Mouse (Mus musculus) C2C12 (cell line): Measurements from ENCODE around the gene Fam71f1. TPM values are rescaled to one million over a fixed set of nuclear protein-coding genes. Genes with fewer than 3 reads are reported as not detected.
A peak's percentile ranks its signal among the peaks of the same experiment; 100 is the strongest.
"Not testable (repeated sequence)": the region's sequence is repeated elsewhere in the genome, so short reads cannot be mapped to it uniquely, and the experiment has no call there.

ENCODE experiments used
- H3K27me3 ChIP-seq: one replicate; pipeline ENCODE4 v1.6.1; 2011; ENCODE audit not compliant: control insufficient read depth, insufficient read depth, insufficient read length
- H3K36me3 ChIP-seq: one replicate; pipeline ENCODE4 v1.6.1; 2011; ENCODE audit not compliant: control insufficient read depth, insufficient read depth
- H3K4me3 ChIP-seq: one replicate; pipeline ENCODE4 v1.5.1; 2011; ENCODE audit warnings: mild to moderate bottlenecking, control low read depth; ENCODE audit not compliant: poor library complexity, insufficient read depth, severe bottlenecking
- H3K79me2 ChIP-seq: one replicate; pipeline ENCODE4 v1.6.1; 2011; ENCODE audit not compliant: control insufficient read depth, insufficient read depth
- H3K79me3 ChIP-seq: one replicate; pipeline ENCODE4 v1.6.1; 2011; ENCODE audit warnings: low read depth, control low read depth
- H3ac ChIP-seq: one replicate; pipeline ENCODE3; 2011; ENCODE audit warnings: low read depth; ENCODE audit not compliant: control insufficient read depth, insufficient read length
- CEBPB ChIP-seq: IDR thresholded peaks from one replicate; pipeline ENCODE4 v1.6.1; 2011; ENCODE audit warnings: low read depth, mild to moderate bottlenecking, control low read depth, moderate library complexity
- CTCF ChIP-seq: IDR thresholded peaks from one replicate; pipeline ENCODE4 v1.5.1; 2011; ENCODE audit not compliant: control insufficient read depth, insufficient read depth, insufficient read length
- FOSL1 ChIP-seq: IDR thresholded peaks from one replicate; pipeline ENCODE4 v1.8.0; 2011; ENCODE audit warnings: mild to moderate bottlenecking, low read length; ENCODE audit not compliant: poor library complexity, insufficient read depth, severe bottlenecking
- MAX ChIP-seq: IDR thresholded peaks from one replicate; pipeline ENCODE4 v1.6.1; 2011; ENCODE audit warnings: mild to moderate bottlenecking, control low read depth
- MYOD1 ChIP-seq: IDR thresholded peaks from one replicate; pipeline ENCODE4 v1.6.1; 2011; ENCODE audit warnings: low read depth; ENCODE audit not compliant: control insufficient read depth, insufficient read length
- MYOG ChIP-seq: IDR thresholded peaks from one replicate; pipeline ENCODE4 v1.6.1; 2011; ENCODE audit not compliant: control insufficient read depth, insufficient read length; ENCODE audit errors: extremely low read depth
- USF1 ChIP-seq: IDR thresholded peaks from one replicate; pipeline ENCODE4 v1.6.1; 2011; ENCODE audit warnings: low read depth, mild to moderate bottlenecking, control low read depth, moderate library complexity
- polyA plus RNA-seq: library from polyadenylated mRNA; unstranded; fragments of >200 nt; fragmentation: generic; extraction: Trizol; gene quantifications from one replicate; pipeline ENCODE4 v1.2.1, GENCODE M21; 2012; ENCODE audit warnings: missing spikeins

Fam71f1 gene
- polyA plus RNA-seq, 1 experiment: 0.22 TPM

DNA sequence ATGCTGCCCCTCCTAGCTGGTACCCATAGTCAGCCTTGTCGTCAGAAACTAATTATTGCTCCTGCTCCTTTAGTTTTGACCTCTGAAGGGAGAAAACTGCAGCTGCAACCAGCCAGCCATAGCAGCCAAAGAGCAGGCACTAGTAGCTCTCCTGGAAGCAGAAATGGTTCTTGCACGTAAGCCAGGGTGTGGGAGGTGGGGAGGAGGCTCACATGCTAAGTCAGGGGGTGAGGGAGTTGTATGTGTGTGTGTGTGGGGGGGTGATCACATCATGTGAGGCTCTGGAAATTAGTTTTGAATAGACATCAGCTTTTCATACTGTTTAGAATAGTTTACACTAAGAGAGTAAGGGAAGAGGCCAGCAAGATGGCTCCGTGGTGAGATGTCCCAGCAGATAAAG, 999 bp upstream of the Fam71f1 start:
- no peak for TF ChIP-seq FOSL1
- no peak for TF ChIP-seq MYOG
- no peak for TF ChIP-seq MYOD1
- no peak for TF ChIP-seq USF1
- no peak for TF ChIP-seq CTCF
- no peak for TF ChIP-seq MAX
- no peak for TF ChIP-seq CEBPB
- H3ac ChIP-seq: no peak overlapping the region
- H3K4me3 ChIP-seq: no peak overlapping the region
- H3K27me3 ChIP-seq: no peaks in the 10 kb centered on the region
- no peaks in the 10 kb centered on the region for H3K79me3 ChIP-seq
- no peaks in the 10 kb centered on the region for H3K79me2 ChIP-seq
- no peaks in the 10 kb centered on the region for H3K36me3 ChIP-seq

DNA sequence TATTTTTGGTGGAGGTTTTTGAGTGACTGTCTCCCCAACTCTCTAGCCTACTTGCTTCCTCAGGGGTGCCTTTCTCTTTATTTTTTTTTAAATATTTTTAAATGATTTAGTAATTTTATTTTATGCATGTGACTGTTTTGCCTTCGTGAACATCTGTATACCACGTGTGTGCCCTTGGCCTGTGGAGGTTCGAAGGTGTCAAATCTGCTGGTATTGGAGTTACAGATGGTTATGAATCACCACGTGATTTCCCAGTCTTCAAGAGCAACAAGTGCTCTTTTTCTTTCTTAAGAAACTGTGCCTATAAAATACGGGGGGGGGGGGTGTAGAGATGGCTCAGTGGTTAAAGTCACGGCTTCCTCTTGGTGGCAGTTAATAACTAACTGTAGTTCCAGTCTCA, 2.6 kb downstream of the Fam71f1 start:
- H3K36me3 ChIP-seq: no peaks in the 10 kb centered on the region
- TF ChIP-seq CEBPB (no peak), CTCF (no peak)

DNA sequence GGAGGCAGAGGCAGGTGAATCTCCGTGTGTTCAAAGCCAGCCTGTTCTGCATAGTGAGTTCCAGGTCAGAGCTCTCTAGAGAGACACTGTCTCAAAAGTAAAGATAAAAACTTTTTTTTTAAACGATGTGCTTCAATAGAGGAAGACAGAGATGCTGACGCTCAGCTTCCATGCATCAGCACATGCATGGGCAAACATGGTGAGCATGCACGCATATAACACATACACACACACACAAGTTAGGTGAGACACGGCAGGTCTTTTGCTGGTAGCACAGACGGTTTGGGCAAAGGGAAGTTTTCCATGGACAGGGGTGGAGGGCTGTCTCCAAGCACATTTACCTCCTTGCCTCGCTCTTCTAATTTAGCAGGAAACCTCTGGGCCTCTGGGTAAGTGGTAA, 3.2 kb downstream of the Fam71f1 start:
- H3ac ChIP-seq: no peak overlapping the region
- no peaks in the 10 kb centered on the region for H3K79me2 ChIP-seq
- TF ChIP-seq MAX (no peak), MYOD1 (no peak), USF1 (no peak), FOSL1 (no peak), CTCF (no peak), MYOG (no peak), CEBPB (no peak)
- H3K36me3 ChIP-seq: no peaks in the 10 kb centered on the region
- H3K27me3 ChIP-seq: peaks cover 5% of the 10 kb centered on the region
- no peaks in the 10 kb centered on the region for H3K79me3 ChIP-seq
- no peak overlapping the region for H3K4me3 ChIP-seq

More for the DNA sequence above, 2.6 kb downstream of the Fam71f1 start:
- Histone ChIP-seq H3K4me3 (no peak overlapping the region), H3ac (no peak overlapping the region), H3K27me3 (peaks cover 5% of the 10 kb centered on the region), H3K79me3 (no peaks in the 10 kb centered on the region), H3K79me2 (no peaks in the 10 kb centered on the region)

DNA sequence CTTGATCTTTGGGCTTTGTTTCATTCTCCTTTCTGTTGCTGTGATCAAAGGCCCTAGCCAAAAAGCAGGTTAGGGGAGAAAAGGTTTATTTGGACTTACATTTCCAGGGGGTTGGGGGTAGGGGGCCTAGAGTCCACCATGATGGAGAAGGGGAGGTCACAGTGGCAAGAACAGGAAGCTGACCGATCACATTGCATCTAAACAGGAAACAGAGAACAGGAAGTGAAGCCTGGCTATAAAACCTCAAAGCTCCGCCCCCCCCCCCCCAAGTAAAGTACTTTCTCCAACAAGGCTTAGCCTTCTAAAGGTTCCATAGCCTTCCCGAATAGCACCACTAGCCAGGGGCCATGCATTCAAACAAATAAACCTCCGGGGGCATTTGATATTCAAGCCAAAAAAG, 3.8 kb downstream of the Fam71f1 start:
- Histone ChIP-seq H3K79me2 (no peaks in the 10 kb centered on the region), H3K27me3 (peaks cover 5% of the 10 kb centered on the region), H3ac (no peak overlapping the region), H3K36me3 (no peaks in the 10 kb centered on the region), H3K79me3 (no peaks in the 10 kb centered on the region), H3K4me3 (no peak overlapping the region)
- TF ChIP-seq CTCF: no peak
- no peak for TF ChIP-seq USF1
- TF ChIP-seq MAX: no peak
- no peak for TF ChIP-seq MYOG
- no peak for TF ChIP-seq MYOD1
- no peak for TF ChIP-seq FOSL1
- TF ChIP-seq CEBPB: no peak

DNA sequence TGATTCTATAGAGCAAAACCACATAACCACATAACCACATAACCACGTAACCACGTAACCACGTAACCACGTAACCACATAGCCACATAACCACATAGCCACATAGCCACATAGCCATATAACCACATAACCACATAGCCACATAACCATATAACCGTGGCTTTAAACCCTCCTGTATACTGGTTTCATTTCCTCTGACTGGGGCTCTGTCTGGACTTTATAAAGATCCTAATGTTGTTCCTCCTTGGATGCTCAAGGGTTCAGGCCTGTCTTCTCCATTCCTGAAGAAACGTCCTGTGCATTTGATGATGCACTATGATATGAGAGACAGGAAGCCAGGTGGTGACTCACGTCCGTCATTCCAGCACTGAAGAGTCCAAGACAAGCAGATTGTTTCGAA, 8.0 kb downstream of the Fam71f1 start:
- H3ac ChIP-seq: no peak overlapping the region
- H3K79me3 ChIP-seq: no peaks in the 10 kb centered on the region
- peaks cover 5% of the 10 kb centered on the region for H3K27me3 ChIP-seq
- no peaks in the 10 kb centered on the region for H3K36me3 ChIP-seq
- H3K4me3 ChIP-seq: no peak overlapping the region
- no peaks in the 10 kb centered on the region for H3K79me2 ChIP-seq
- no peak for TF ChIP-seq CEBPB
- peak; percentile 8 for TF ChIP-seq FOSL1
- TF ChIP-seq MYOG: no peak
- TF ChIP-seq MYOD1: peak; percentile 24
- TF ChIP-seq CTCF: no peak

DNA sequence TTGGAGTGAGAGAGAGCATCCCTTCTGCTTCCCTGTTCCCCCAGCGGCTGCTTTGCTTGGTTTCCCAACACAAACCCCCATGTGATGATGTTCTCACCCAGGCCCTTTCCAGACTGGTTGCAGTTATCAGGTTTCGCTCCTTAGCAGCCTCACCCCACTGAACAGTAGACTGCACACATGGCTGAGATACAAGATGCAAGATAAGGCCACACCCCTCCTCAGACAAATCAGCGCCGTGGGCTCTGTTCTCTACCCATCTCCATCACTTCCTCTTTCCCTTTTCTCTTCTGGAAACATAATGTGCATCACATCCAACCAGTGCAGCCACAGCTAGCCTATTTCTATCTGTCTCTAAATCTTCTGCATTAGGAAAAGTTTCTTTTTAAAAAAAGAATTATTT, 10.6 kb downstream of the Fam71f1 start:
- no peaks in the 10 kb centered on the region for H3K36me3 ChIP-seq
- no peak overlapping the region for H3ac ChIP-seq
- H3K79me3 ChIP-seq: no peaks in the 10 kb centered on the region

DNA sequence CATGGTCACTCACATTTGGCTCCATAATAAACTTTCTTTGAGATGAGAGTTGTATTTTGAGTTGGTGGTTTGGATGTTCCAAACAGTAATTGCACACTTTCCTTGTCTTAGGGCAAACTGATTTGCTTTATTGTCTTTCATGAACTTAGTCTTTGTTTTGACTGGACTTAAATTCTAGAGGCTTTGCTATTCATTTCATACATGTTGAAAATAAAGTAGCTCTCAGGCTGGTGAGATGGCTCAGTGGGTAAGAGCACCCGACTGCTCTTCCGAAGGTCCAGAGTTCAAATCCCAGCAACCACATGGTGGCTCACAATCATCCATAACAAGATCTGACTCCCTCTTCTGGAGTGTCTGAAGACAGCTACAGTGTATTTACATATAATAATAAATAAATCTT, 27.6 kb downstream of the Fam71f1 start:
- not testable (repeated sequence) for H3K27me3 ChIP-seq, H3K36me3 ChIP-seq, H3ac ChIP-seq, H3K4me3 ChIP-seq
- H3K79me2 ChIP-seq: peaks cover 37% of the 10 kb centered on the region
- peaks cover 33% of the 10 kb centered on the region for H3K79me3 ChIP-seq

More for the DNA sequence above, 10.6 kb downstream of the Fam71f1 start:
- Histone ChIP-seq H3K27me3 (peaks cover 5% of the 10 kb centered on the region), H3K79me2 (no peaks in the 10 kb centered on the region), H3K4me3 (no peak overlapping the region)
- TF ChIP-seq CTCF (no peak), MYOD1 (no peak), MYOG (no peak), CEBPB (no peak)
